Mouse (Mus musculus) left cerebral cortex, adult 2 months (tissue): ENCODE data around the gene Cacna1c. TPM values are rescaled to one million over a fixed set of nuclear protein-coding genes. Genes with fewer than 3 reads are reported as not detected.

Experiments
- DNase-seq, 2 experiments: peaks; one replicate each; pipeline ENCODE4 v3.0.0; 2021 to 2022; ENCODE audit warnings: low spot score in 2 of 2, mixed read lengths in 1 of 2; ENCODE audit errors: extremely low spot score in 1 of 2
- H3K27ac ChIP-seq: fragments of 200-600 bp; 2 replicates; pipeline ENCODE4 v1.8.1; 2022
- H3K4me3 ChIP-seq: fragments of 200-600 bp; 2 replicates; pipeline ENCODE4 v1.8.1; 2022
- CTCF ChIP-seq: fragments of 200-600 bp; IDR thresholded peaks from 2 replicates; pipeline ENCODE4 v1.8.1; 2022; ENCODE audit warnings: antibody characterized with exemption, mild to moderate bottlenecking, moderate library complexity
- intact Hi-C: fragments of 180-260 bp; cut with DNase I; formaldehyde crosslinking; loops from one replicate; pipeline ENCODE4 v1.15.1; 2025
- total RNA-seq, 2 experiments: library from RNA; stranded (reverse); gene quantifications; 2 replicates each; pipeline ENCODE4 v1.2.3; 2021

Gene Cacna1c
- total RNA-seq, 2 experiments from 2014 or later: 69.1 to 73.9 TPM

GRCm38 (mm10) chr6:118825400-118825871 is 370.8 kb downstream of the Cacna1c start:
- intact Hi-C loops: no loop called here
- H3K27ac ChIP-seq: peak overlapping the region; percentile 6; the same call in 1 of the 2 replicates
- DNase-seq: no peak
- H3K4me3 ChIP-seq: no peak overlapping the region
- no peak for TF ChIP-seq CTCF

DNA sequence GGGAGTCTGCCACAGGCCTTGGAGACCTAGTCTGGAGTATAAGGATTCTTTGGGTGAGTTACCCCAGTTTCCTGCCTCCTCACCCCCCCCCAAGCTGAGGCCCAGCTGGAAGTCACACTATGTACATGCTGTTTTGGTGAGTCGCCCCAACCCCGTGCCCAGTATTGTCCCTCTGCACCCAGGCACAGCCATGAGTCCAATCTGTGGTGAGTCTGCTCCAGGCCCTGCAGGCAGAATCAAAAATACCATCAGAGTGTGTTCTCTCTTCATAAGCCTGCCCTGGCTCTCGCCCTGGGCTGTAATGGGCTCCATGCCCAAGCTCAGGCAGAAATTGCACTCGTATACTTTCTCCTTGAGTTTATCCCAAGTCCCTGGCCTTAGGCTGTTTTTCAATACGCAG is 374.7 kb downstream of the Cacna1c start:
- no peak overlapping the region for H3K4me3 ChIP-seq
- DNase-seq: no peak
- no peak overlapping the region for H3K27ac ChIP-seq
- intact Hi-C loops: no loop called here
- TF ChIP-seq CTCF: no peak

DNA sequence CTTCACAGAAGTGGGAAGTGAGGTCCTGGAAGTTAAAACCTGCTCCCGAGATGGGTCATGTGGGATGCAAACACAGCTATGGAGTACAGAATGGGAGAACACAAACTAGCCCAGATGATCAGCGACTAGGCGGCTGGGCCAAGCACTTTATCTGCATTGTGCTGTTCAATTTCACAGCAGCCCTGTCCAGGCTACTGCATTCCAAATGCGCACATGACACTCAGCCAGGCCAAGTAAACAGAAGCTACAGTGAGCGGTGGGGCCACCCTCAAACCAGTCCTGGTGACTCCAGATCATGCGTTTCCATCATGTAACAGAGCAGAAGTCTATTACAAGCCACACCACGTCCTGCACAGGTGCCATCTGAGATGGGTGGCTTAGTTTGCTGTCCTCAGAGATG is 376.6 kb downstream of the Cacna1c start:
- no peak for DNase-seq
- TF ChIP-seq CTCF: no peak
- Histone ChIP-seq H3K4me3 (no peak overlapping the region), H3K27ac (no peak overlapping the region)
- intact Hi-C loops: no loop called here

GRCm38 (mm10) chr6:118817928-118818503 is 378.2 kb downstream of the Cacna1c start:
- no peak for DNase-seq
- intact Hi-C loops: no loop called here
- Histone ChIP-seq H3K4me3 (no peak overlapping the region), H3K27ac (no peak overlapping the region)
- no peak for TF ChIP-seq CTCF

DNA sequence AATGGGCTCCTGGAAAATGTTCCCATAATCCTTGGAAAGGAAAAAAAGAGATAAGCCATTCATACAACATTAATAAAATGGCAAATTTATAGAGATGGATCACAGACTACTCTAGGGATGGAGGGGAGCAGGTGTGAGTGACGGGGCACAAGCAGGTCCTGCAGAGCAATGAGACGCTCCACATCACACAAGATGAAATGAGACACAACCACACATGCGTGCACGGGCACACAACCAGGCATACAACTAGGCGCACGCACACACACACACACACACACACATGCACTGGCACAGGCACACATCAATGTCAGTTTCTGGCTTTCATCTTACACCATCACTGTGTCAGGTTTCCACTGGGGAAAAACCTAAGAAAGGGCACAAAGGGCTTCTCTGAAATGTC is 380.0 kb downstream of the Cacna1c start:
- intact Hi-C loops: no loop called here
- no peak for TF ChIP-seq CTCF
- H3K4me3 ChIP-seq: no peak overlapping the region
- H3K27ac ChIP-seq: no peak overlapping the region
- DNase-seq: no peak

DNA sequence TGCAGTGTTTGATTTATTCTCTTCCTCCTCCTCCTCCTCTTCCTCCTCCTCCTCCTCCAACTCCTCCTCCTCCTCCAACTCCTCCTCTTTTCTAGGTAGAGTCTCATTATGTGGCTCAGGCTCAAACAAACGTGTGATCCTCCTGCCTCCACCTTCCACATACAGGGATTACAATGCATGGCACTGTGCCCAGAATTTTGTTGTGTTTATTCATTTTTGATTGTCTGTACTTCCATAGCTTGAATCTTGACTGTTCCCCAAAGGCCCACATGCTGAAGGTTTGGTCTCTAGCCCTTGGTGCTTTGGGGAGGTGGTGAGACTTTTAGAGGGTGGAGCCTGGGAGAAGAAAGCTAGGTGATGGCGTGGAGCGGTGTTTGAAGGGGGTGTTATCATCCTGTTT is 383.7 kb downstream of the Cacna1c start:
- no peak for DNase-seq
- Histone ChIP-seq H3K27ac (no peak overlapping the region), H3K4me3 (no peak overlapping the region)
- intact Hi-C loops: no loop called here
- TF ChIP-seq CTCF: no peak

DNA sequence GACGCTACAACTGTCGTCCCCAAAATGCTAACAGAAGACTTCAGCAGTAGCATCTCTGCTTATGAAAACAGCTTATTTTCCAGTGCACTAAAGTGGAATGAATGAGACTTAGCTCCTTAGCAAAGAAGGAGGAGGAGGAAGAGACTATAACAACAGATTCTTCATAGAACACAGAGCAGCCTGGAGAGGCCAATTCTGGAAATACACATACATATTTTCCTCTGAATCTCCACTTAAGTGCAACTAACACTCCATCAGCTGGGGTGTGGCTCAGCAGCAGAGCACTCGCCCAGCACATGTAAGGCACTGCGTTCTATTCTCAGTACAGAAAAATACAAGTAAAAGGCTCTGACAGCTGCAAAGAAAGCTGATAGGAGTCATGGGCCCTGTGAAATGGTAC is 384.2 kb downstream of the Cacna1c start:
- H3K27ac ChIP-seq: no peak overlapping the region
- intact Hi-C loops: no loop called here

DNA sequence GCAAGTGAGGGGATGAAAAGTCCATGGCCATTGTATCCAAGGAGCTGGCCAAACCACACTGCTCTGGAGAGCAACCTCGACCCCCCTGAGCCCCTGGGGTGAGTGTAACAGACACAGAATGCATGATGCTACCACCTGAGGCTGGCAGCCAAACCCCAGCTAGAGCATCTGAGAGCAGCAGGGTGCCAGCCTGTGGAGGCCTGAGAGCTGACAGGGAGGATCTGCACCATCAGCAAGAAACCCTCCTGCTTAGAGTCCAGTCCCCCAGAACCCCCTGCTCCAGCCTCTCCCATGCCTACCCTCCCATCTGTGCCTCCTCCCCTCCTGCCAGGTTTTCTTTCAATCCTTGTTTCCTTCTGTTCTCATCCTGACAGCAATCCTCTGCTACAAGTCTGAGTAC is 385.4 kb downstream of the Cacna1c start:
- TF ChIP-seq CTCF: no peak
- H3K4me3 ChIP-seq: no peak overlapping the region
- intact Hi-C loops: no loop called here
- H3K27ac ChIP-seq: no peak overlapping the region
- no peak for DNase-seq

More for the DNA sequence above, 384.2 kb downstream of the Cacna1c start:
- DNase-seq: no peak
- TF ChIP-seq CTCF: no peak; the same call in 1 of the 2 replicates
- H3K4me3 ChIP-seq: no peak overlapping the region

- no peak for TF ChIP-seq CTCF
- DNase-seq: no peak
- Histone ChIP-seq H3K4me3 (no peak overlapping the region), H3K27ac (no peak overlapping the region)
- intact Hi-C loops: no loop called here
Measured at GRCm38 (mm10) chr6:118805139-118805538, 391.1 kb downstream of the Cacna1c start.

DNA sequence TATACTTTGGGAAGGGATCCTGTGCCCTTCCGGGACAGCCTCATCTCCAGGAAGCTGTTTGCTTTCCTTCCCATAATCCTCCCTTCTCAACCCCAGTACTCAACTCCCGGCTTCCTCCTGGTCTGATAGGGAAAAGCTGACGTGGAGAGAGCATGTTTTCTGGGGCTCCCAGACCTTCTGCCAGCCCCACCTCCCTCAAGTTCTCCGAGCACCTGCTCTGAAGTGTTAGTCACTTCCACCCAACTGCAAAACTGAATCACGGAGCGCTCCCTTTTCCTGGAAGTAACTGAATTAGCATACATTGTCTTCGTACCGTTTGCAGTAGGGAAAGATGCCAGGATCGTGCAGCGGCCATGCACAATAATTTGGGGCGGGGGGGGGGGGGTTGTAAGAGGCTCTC is 393.9 kb downstream of the Cacna1c start:
- DNase-seq: peak; percentile 39 to 40
- intact Hi-C loops: no loop called here
- no peak overlapping the region for H3K4me3 ChIP-seq
- no peak overlapping the region for H3K27ac ChIP-seq
- no peak for TF ChIP-seq CTCF

- TF ChIP-seq CTCF: no peak
- DNase-seq: no peak
- intact Hi-C loops: no loop called here
- Histone ChIP-seq H3K27ac (0 out of 2 replicates have a peak overlapping the region, but pooled peaks have one; percentile 28), H3K4me3 (no peak overlapping the region)
Measured at GRCm38 (mm10) chr6:118796393-118796792, 399.8 kb downstream of the Cacna1c start.

DNA sequence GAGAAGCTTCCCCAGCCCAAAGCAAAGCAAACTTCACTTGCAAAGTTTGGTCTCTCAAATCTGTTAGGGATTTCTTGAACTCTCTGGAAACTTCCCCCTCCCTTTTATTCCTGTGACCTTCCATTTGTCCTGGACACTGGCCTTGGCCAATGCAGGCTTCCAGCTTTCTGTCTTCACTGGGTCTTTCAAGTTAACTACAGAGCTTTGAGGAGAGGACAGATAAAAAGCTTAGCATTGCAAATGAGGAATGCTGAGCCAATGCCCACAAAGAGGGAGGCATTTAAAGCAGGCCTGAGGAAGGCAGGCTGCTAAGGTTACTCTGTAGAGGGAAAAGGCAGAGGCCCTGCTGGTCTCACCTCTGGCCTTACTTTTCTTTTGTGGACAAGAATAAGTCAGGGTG is 400.5 kb downstream of the Cacna1c start:
- intact Hi-C loops: no loop called here
- DNase-seq: no peak
- no peak overlapping the region for H3K4me3 ChIP-seq
- no peak overlapping the region for H3K27ac ChIP-seq
- no peak for TF ChIP-seq CTCF

- H3K4me3 ChIP-seq: no peak overlapping the region
- TF ChIP-seq CTCF: no peak
- intact Hi-C loops: no loop called here
- peak; percentile 45 to 60 for DNase-seq
- peak overlapping the region; percentile 69 for H3K27ac ChIP-seq
Measured at GRCm38 (mm10) chr6:118791921-118792368, 404.3 kb downstream of the Cacna1c start.
